Mouse (Mus musculus) CH12.LX (cell line): ENCODE results near the gene Unkl. TPM values are rescaled to one million over a fixed set of nuclear protein-coding genes. Genes with fewer than 3 reads are reported as not detected.

Experiments used
- DNase-seq: peaks from one replicate; pipeline ENCODE4 v3.0.0-alpha.2; 2013; ENCODE audit errors: extremely low read depth
- H3K27ac ChIP-seq: 2 replicates; pipeline ENCODE4 v1.5.1; 2012; ENCODE audit warnings: low read depth, mild to moderate bottlenecking, control low read depth, moderate library complexity; ENCODE audit not compliant: insufficient read depth
- H3K27me3 ChIP-seq: replicated peaks from 2 replicates; pipeline ENCODE3; 2012; ENCODE audit warnings: inconsistent platforms
- H3K36me3 ChIP-seq, 2 experiments: replicated peaks in 1 of 2; 2 replicates each; pipeline versions ENCODE3 to v1.6.1; 2012; ENCODE audit warnings: inconsistent platforms in 1 of 2, low read length in 1 of 2, mild to moderate bottlenecking in 1 of 2, mixed read lengths in 1 of 2, moderate library complexity in 1 of 2; ENCODE audit not compliant: control insufficient read depth in 1 of 2, insufficient read depth in 1 of 2
- H3K4me1 ChIP-seq, 2 experiments: 2 replicates each; pipeline ENCODE4 v1.6.1; 2012; ENCODE audit warnings: inconsistent platforms in 1 of 2, moderate library complexity in 1 of 2; ENCODE audit not compliant: insufficient read depth in 2 of 2, control insufficient read depth in 1 of 2
- H3K4me2 ChIP-seq: 2 replicates; pipeline ENCODE4 v1.6.1; 2012; ENCODE audit warnings: low read depth, mild to moderate bottlenecking, control low read depth; ENCODE audit not compliant: poor library complexity, insufficient read depth, severe bottlenecking
- H3K4me3 ChIP-seq, 3 experiments: fragments of 150-350 bp in 1 of 3; sonication (generic) in 1 of 3; replicated peaks in 1 of 3; 2 replicates each; pipeline versions ENCODE3 to v1.5.1; 2011 to 2012; ENCODE audit warnings: low read depth in 2 of 3, low read length in 2 of 3, mild to moderate bottlenecking in 2 of 3, moderate library complexity in 2 of 3, control low read depth in 1 of 3, improper control_type of control experiment in 1 of 3, inconsistent platforms in 1 of 3, mixed read lengths in 1 of 3; ENCODE audit not compliant: poor library complexity in 1 of 3
- H3K79me2 ChIP-seq: replicated peaks from 2 replicates; pipeline ENCODE4 v1.6.1; 2012; ENCODE audit warnings: mild to moderate bottlenecking, moderate library complexity; ENCODE audit not compliant: control insufficient read depth, poor library complexity, insufficient read depth, severe bottlenecking; ENCODE audit errors: extremely low read depth
- H3K9ac ChIP-seq: 2 replicates; pipeline ENCODE4 v1.6.1; 2012; ENCODE audit warnings: low read depth, mild to moderate bottlenecking, control low read depth, moderate library complexity; ENCODE audit not compliant: insufficient read depth
- H3K9me3 ChIP-seq: replicated peaks from 2 replicates; pipeline ENCODE3; 2012; ENCODE audit warnings: low read length, inconsistent platforms, mixed read lengths
- CHD2 ChIP-seq: IDR thresholded peaks from 2 replicates; pipeline ENCODE4 v1.6.1; 2011; ENCODE audit warnings: low read length, improper control_type of control experiment
- CTCF ChIP-seq, 2 experiments: IDR thresholded peaks in 1 of 2; conservative IDR thresholded peaks in 1 of 2; 2 replicates each; pipeline ENCODE4 v1.5.1; 2011 to 2012; ENCODE audit warnings: low read depth in 2 of 2, low read length in 2 of 2, improper control_type of control experiment in 1 of 2, inconsistent platforms in 1 of 2, mild to moderate bottlenecking in 1 of 2, moderate library complexity in 1 of 2
- E2F4 ChIP-seq: IDR thresholded peaks from 2 replicates; pipeline ENCODE4 v1.6.1; 2011; ENCODE audit warnings: low read depth, low read length, improper control_type of control experiment; ENCODE audit not compliant: insufficient replicate concordance
- ETS1 ChIP-seq: conservative IDR thresholded peaks from 2 replicates; pipeline ENCODE4 v1.6.1; 2012; ENCODE audit warnings: low read depth, mild to moderate bottlenecking, inconsistent platforms, low read length, improper control_type of control experiment, moderate library complexity
- IRF4 ChIP-seq: IDR thresholded peaks from 2 replicates; pipeline ENCODE4 v1.6.1; 2014; ENCODE audit warnings: low read depth, mild to moderate bottlenecking, inconsistent platforms, low read length, improper control_type of control experiment
- JUND ChIP-seq: conservative IDR thresholded peaks from 2 replicates; pipeline ENCODE4 v1.6.1; 2011; ENCODE audit warnings: low read depth, low read length, improper control_type of control experiment
- MAFK ChIP-seq: IDR thresholded peaks from 2 replicates; pipeline ENCODE4 v1.6.1; 2011; ENCODE audit warnings: low read length, improper control_type of control experiment; ENCODE audit not compliant: insufficient replicate concordance
- MXI1 ChIP-seq: IDR thresholded peaks from 2 replicates; pipeline ENCODE4 v1.6.1; 2011; ENCODE audit warnings: mild to moderate bottlenecking, low read depth, low read length, improper control_type of control experiment
- NELFE ChIP-seq: IDR thresholded peaks from 2 replicates; pipeline ENCODE4 v1.6.1; 2011; ENCODE audit warnings: low read depth, low read length, improper control_type of control experiment
- PAX5 ChIP-seq: IDR thresholded peaks from 2 replicates; pipeline ENCODE4 v1.6.1; 2012; ENCODE audit warnings: low read length, inconsistent platforms, mixed read lengths
- POLR2A ChIP-seq: IDR thresholded peaks from 2 replicates; pipeline ENCODE4 v1.6.1; 2011; ENCODE audit warnings: low read depth, mild to moderate bottlenecking, improper control_type of control experiment, low read length
- RAD21 ChIP-seq: IDR thresholded peaks from 2 replicates; pipeline ENCODE4 v1.6.1; 2011; ENCODE audit warnings: low read depth, mild to moderate bottlenecking, low read length, improper control_type of control experiment, moderate library complexity
- UBTF ChIP-seq: IDR thresholded peaks from 2 replicates; pipeline ENCODE4 v1.6.1; 2012; ENCODE audit warnings: low read depth, mild to moderate bottlenecking, inconsistent platforms, low read length, improper control_type of control experiment, moderate library complexity
- USF1 ChIP-seq: IDR thresholded peaks from 2 replicates; pipeline ENCODE4 v1.6.1; 2014; ENCODE audit warnings: low read depth, mild to moderate bottlenecking, inconsistent platforms, low read length, improper control_type of control experiment
- USF2 ChIP-seq: conservative IDR thresholded peaks from 2 replicates; pipeline ENCODE4 v1.6.1; 2011; ENCODE audit warnings: low read depth, low read length, improper control_type of control experiment
- ZKSCAN1 ChIP-seq: IDR thresholded peaks from 2 replicates; pipeline ENCODE4 v1.6.1; 2012; ENCODE audit warnings: low read depth, inconsistent platforms, low read length, improper control_type of control experiment, borderline replicate concordance
- ZMIZ1 ChIP-seq: IDR thresholded peaks from 2 replicates; pipeline ENCODE4 v1.6.1; 2012; ENCODE audit warnings: low read depth, mild to moderate bottlenecking, inconsistent platforms, low read length, improper control_type of control experiment
- ZNF384 ChIP-seq: IDR thresholded peaks from 2 replicates; pipeline ENCODE4 v1.6.1; 2012; ENCODE audit warnings: low read depth, low read length, improper control_type of control experiment, inconsistent platforms
- dilution Hi-C: fragments of 300-500 bp; cut with MboI; formaldehyde crosslinking; loops from 2 replicates; pipeline ENCODE4 v1.14.3; 2020; ENCODE audit warnings: low sequenced_read_pairs; ENCODE audit not compliant: extremely low pct_unique_long_range_greater_than_20kb, extremely low pct_ligation_motif_present
- in situ Hi-C: fragments of 300-500 bp; cut with MboI; formaldehyde crosslinking; loops from 3 replicates; pipeline ENCODE4 v1.14.3; 2019; ENCODE audit warnings: low sequenced_read_pairs, low pct_ligation_motif_present, low pct_unique_long_range_greater_than_20kb, mixed read lengths
- polyA plus RNA-seq: library from polyadenylated mRNA; unstranded; fragments of >175 nt; gene quantifications from 2 replicates; pipeline ENCODE4 v1.2.1, GENCODE M21; 2012; ENCODE audit warnings: low read depth; ENCODE audit not compliant: insufficient read length
- total RNA-seq, 2 experiments: library from RNA; depleted of rRNA; stranded (reverse); fragments of 300-350 nt in 1 of 2; fragments of >200 nt in 1 of 2; gene quantifications; 2 replicates each; pipeline ENCODE4 v1.2.3; 2012 to 2014

The Unkl gene
- total and polyA plus RNA-seq, 3 experiments, result 12.0 to 17.2 (median 14.3) TPM

DNA sequence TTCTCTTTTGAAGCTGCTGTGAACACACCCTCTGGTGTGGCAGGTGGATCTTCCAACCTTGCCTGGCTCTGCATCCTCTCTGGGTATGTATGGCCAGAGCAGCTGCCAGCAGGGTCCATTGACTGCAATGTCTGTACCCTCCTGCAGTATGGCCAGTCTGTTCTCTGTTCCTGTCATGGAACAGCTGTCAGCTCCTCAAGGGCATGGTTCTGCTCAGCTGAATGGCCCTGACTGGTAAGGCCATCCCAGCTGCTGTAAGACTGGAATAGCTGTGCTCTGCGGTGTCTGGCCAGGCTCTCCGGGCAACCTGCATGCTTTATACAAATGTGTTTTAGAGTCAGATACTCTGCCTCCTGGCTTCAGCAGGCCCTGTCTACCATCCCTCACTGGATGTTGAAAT is 18.5 kb upstream of the Unkl start:
- dilution Hi-C loops, result no loop called here
- Histone ChIP-seq H3K4me3 (no peak overlapping the region), H3K36me3 (no peaks in the 10 kb centered on the region), H3K4me1 (no peaks in the 10 kb centered on the region), H3K9me3 (no peaks in the 10 kb centered on the region), H3K79me2 (no peaks in the 10 kb centered on the region), H3K27me3 (peaks cover 81% of the 10 kb centered on the region), H3K9ac (no peak overlapping the region), H3K4me2 (no peak overlapping the region), H3K27ac (no peak overlapping the region)
- in situ Hi-C loops, result no loop called here
- DNase-seq, result no peak
- TF ChIP-seq MXI1 (no peak), ZMIZ1 (no peak), JUND (no peak), ETS1 (no peak), ZNF384 (no peak), RAD21 (no peak), CTCF (conservative IDR thresholded peaks at IDR 0.05 in 1 of 2, IDR thresholded peaks at IDR 0.05 in 1 of 2; ENCODE audit: low read depth in 2 of 2, low read length in 2 of 2) (no peak), MAFK (no peak), USF1 (no peak), ZKSCAN1 (no peak), UBTF (no peak), CHD2 (no peak), USF2 (no peak), PAX5 (no peak), POLR2A (no peak), IRF4 (no peak)

DNA sequence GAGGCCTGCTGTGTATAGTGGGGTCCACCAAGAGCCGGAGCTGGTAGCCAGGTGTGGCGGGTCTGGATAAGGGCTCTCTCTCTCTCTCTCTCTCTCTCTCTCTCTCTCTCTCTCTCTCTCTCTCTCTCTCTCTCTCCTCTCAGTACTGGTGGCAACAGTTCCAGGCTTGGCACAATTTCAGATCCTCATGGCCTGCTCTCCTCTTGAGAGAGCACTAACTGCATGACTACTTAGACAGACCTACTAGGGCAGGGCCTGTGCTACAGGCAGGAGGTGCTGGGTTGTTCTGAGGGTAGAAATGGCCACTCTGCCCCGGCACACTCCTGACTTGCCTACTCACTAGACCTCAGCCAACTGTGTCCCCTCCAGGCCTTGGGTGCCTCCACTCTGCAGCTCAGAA is 15.6 kb upstream of the Unkl start:
- Histone ChIP-seq H3K9me3 (no peaks in the 10 kb centered on the region), H3K4me2 (no peak overlapping the region), H3K79me2 (no peaks in the 10 kb centered on the region), H3K4me3 (no peak overlapping the region), H3K27ac (no peak overlapping the region), H3K9ac (no peak overlapping the region), H3K27me3 (peaks cover 90% of the 10 kb centered on the region), H3K4me1 (no peaks in the 10 kb centered on the region), H3K36me3 (no peaks in the 10 kb centered on the region)
- DNase-seq, result no peak
- TF ChIP-seq ETS1, result no peak
- no peak for TF ChIP-seq MXI1
- TF ChIP-seq E2F4, result no peak
- no peak for TF ChIP-seq CHD2
- no peak for TF ChIP-seq IRF4
- no peak for TF ChIP-seq NELFE
- in situ Hi-C loops (no loop called here), dilution Hi-C loops (no loop called here)
